Mouse (Mus musculus) G1E-ER4 (cell line): ENCODE data around the gene Baiap2l1. TPM values are rescaled to one million over a fixed set of nuclear protein-coding genes. Genes with fewer than 3 reads are reported as not detected.

Source experiments
- GATA1 ChIP-seq: IDR thresholded peaks from one replicate; pipeline ENCODE4 v1.8.0; 2012; ENCODE audit warnings: low read length, inconsistent platforms
- polyA plus RNA-seq: library from polyadenylated mRNA; stranded (reverse); fragments of >175 nt; gene quantifications from 2 replicates; pipeline ENCODE4 v1.2.3, GENCODE M21; 2012

The Baiap2l1 gene
- polyA plus RNA-seq, 1 experiment, result not detected

- no peak for TF ChIP-seq GATA1
Observed at GRCm38 (mm10) chr5:144357551-144357880, 396 bp downstream of the Baiap2l1 start.

- TF ChIP-seq GATA1, result no peak
Observed at GRCm38 (mm10) chr5:144356776-144357455, 996 bp downstream of the Baiap2l1 start.

- no peak for TF ChIP-seq GATA1
Observed at GRCm38 (mm10) chr5:144352250-144353047, 5.5 kb downstream of the Baiap2l1 start.

GRCm38 (mm10) chr5:144351185-144351584 is 6.7 kb downstream of the Baiap2l1 start:
- TF ChIP-seq GATA1, result no peak

GRCm38 (mm10) chr5:144344592-144344991 is 13.3 kb downstream of the Baiap2l1 start:
- TF ChIP-seq GATA1, result no peak

- no peak for TF ChIP-seq GATA1
Observed at GRCm38 (mm10) chr5:144341085-144341484, 16.8 kb downstream of the Baiap2l1 start.

GRCm38 (mm10) chr5:144338787-144339186 is 19.1 kb downstream of the Baiap2l1 start:
- TF ChIP-seq GATA1, result no peak

- no peak for TF ChIP-seq GATA1
Observed at GRCm38 (mm10) chr5:144334010-144334409, 23.9 kb downstream of the Baiap2l1 start.

- TF ChIP-seq GATA1, result no peak
Observed at GRCm38 (mm10) chr5:144322717-144323116, 35.2 kb downstream of the Baiap2l1 start.

GRCm38 (mm10) chr5:144321681-144322080 is 36.2 kb downstream of the Baiap2l1 start:
- no peak for TF ChIP-seq GATA1

- no peak for TF ChIP-seq GATA1
Observed at GRCm38 (mm10) chr5:144318286-144318685, 39.6 kb downstream of the Baiap2l1 start.

- no peak for TF ChIP-seq GATA1
Observed at GRCm38 (mm10) chr5:144317426-144317825, 40.5 kb downstream of the Baiap2l1 start.

GRCm38 (mm10) chr5:144316442-144316841 is 41.5 kb downstream of the Baiap2l1 start:
- no peak for TF ChIP-seq GATA1

GRCm38 (mm10) chr5:144314731-144315494 is 43.0 kb downstream of the Baiap2l1 start:
- no peak for TF ChIP-seq GATA1

- no peak for TF ChIP-seq GATA1
Observed at GRCm38 (mm10) chr5:144313335-144313734, 44.6 kb downstream of the Baiap2l1 start.

GRCm38 (mm10) chr5:144312183-144312582 is 45.7 kb downstream of the Baiap2l1 start:
- TF ChIP-seq GATA1, result no peak

GRCm38 (mm10) chr5:144308929-144309328 is 49.0 kb downstream of the Baiap2l1 start:
- no peak for TF ChIP-seq GATA1
